Mouse (Mus musculus) layer of hippocampus, adult 6 months (tissue): ENCODE results near the gene Slamf7. TPM values are rescaled to one million over a fixed set of nuclear protein-coding genes. Genes with fewer than 3 reads are reported as not detected.

Experiments used
- long read RNA-seq, 2 experiments: library from polyadenylated mRNA; unstranded; transcript quantifications; one replicate each; pipeline ENCODE4 v2.0.0; 2019 to 2020
- microRNA-seq: library from miRNA; unstranded; fragments of <30 nt; microRNA quantifications from one replicate; pipeline ENCODE4 v1.2.0, GENCODE M21; 2020
- polyA plus RNA-seq: library from polyadenylated mRNA; unstranded; fragments of <200 nt; fragmentation: Nextera tagmentation; gene quantifications from 2 replicates; pipeline ENCODE4 v1.2.3, GENCODE M21; 2021

Gene Slamf7
- not detected in 2 replicates for polyA plus RNA-seq
- long read RNA-seq, experiment 1, result 0 reads
- long read RNA-seq, experiment 2, result 0 reads

DNA sequence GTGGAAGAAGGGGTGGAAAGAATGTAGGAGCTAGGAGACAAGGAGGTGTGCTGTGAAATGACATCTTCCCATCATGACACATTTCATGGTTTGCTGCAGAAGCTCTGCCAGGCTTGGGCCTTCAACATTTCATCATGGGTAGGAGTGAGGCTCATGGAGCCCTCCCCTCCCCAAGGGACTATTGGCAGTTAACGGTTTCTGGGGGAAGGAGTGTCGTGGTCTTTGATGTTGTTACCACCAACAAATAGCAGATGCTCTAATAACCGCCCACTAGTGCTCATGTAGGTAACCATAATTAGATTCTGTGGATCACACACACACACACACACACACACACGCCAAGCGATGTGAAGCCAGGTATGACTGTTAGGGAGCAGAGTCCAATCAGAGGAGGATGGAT is at the start of gene Slamf7:
Slamf7 (minus strand) TSS at position 302 of the 400 bp plus-strand sequence.

DNA sequence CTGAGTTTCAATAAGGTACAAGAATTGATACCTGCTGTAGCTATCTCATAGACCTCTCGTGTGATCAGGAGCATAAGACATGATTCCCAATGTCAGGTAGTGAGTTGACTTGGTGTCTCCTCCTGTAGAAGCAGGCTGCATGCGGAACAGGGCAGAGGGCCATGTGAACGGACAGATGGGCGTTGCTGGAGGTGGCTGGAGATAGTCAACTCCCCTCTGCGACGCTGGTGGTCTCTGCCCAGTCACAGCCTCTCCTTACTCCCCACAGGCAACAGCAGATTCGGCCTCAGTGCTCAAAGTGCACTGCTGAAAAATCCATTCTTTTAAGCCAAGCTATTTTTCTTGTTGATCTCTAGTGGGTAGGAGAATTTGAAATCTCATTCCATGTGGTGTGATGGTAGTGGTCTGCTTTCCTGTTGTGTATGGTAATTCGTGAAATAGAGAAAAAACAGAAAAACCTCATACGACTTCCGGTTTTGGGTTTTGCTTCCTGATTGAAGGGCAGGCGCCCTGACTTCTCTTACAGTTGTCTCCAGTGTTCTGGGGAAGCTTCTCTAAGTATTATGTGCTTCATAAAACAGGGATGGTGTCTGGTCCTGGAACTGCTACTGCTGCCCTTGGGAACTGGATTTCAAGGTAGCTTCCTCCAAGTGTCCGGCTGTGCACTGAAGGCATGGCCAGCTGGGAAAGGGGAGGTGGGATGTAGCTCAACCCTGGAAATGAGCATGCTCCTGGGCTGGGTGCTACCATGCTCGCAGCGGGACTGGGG is 28.9 kb upstream of the Slamf7 start, which contains the start of gene Cd48:
Cd48 (plus strand) TSS at position 479 of the 769 bp plus-strand sequence.

DNA sequence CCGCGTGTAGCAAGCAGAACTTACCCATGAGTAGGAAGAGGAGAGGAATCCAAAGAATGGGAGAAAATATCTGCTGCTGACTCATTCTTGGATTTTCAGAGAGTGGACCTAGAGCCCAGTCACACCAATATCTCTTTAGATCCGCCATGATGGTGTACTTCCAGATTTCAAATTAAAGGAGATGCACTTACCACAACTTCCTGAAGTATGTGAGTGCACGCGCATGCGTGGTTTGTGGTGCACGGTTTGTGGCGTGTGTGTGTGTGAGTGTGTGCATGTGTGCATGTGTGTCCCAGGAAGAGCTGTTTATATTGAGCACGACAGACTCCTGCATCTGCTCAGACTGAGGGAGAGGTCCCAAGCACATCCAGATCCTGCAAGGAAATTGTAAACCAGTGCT is 45.7 kb downstream of the Slamf7 start, which contains the start of gene Ly9:
Ly9 (minus strand) TSS at position 235 of the 400 bp plus-strand sequence.

Small RNA genes within 50 kb of the gene (microRNA-seq; reads per million reads assigned to microRNA genes)
- gene Mir7683, result not detected

Other genes with a start within 250 kb of the Slamf7 start
- 36.7 and 37.4 TPM in 2 replicates for gene Usf1, start 241.7 kb downstream of the Slamf7 start, polyA plus RNA-seq
- gene Tstd1, start 234.2 kb downstream of the Slamf7 start, polyA plus RNA-seq, result 1.4 and 2.3 TPM in 2 replicates
- gene F11r, start 215.5 kb downstream of the Slamf7 start, polyA plus RNA-seq, result 9.5 and 13.0 TPM in 2 replicates
- gene Alyref2, start 149.6 kb downstream of the Slamf7 start, polyA plus RNA-seq, result 7.4 and 7.6 TPM in 2 replicates
- not detected in 2 replicates for gene Itln1, start 117.7 kb downstream of the Slamf7 start, polyA plus RNA-seq
- not detected in 2 replicates for gene Cd244a, start 93.8 kb downstream of the Slamf7 start, polyA plus RNA-seq
- gene Ly9, start 45.6 kb downstream of the Slamf7 start, polyA plus RNA-seq, result 0.10 and 0.11 TPM in 2 replicates
- gene Cd48, start 29.0 kb upstream of the Slamf7 start, polyA plus RNA-seq, result 1.8 and 2.0 TPM in 2 replicates
- 0.16 and 0.24 TPM in 2 replicates for gene Slamf1, start 114.1 kb upstream of the Slamf7 start, polyA plus RNA-seq
- 2.1 and 2.5 TPM in 2 replicates for gene Cd84, start 186.7 kb upstream of the Slamf7 start, polyA plus RNA-seq
- not detected in 2 replicates for gene Gm10521, start 242.6 kb upstream of the Slamf7 start, polyA plus RNA-seq